Mouse (Mus musculus) cerebellum, adult 9-10 months (tissue): Measurements from ENCODE around the gene Apobec3.
"Not testable (repeated sequence)": the region's sequence is repeated elsewhere in the genome, so short reads cannot be mapped to it uniquely, and the experiment has no call there.

Experiments
- DNase-seq: peaks from one replicate; pipeline ENCODE4 v3.0.0; 2022

Gene Apobec3

GRCm38 (mm10) chr15:79895221-79896079, 4.0 kb downstream of the Apobec3 start:
- not testable (repeated sequence) for DNase-seq

GRCm38 (mm10) chr15:79896080-79896725, 4.7 kb downstream of the Apobec3 start:
- DNase-seq: no peak

GRCm38 (mm10) chr15:79898988-79899387, 7.5 kb downstream of the Apobec3 start:
- DNase-seq: no peak

- no peak for DNase-seq
Observed at GRCm38 (mm10) chr15:79899828-79900510, 8.5 kb downstream of the Apobec3 start.

- DNase-seq: no peak
Observed at GRCm38 (mm10) chr15:79900751-79901150, 9.3 kb downstream of the Apobec3 start.

GRCm38 (mm10) chr15:79901399-79901798, 9.9 kb downstream of the Apobec3 start:
- DNase-seq: no peak

GRCm38 (mm10) chr15:79903081-79903480, 11.6 kb downstream of the Apobec3 start:
- DNase-seq: not testable (repeated sequence)

- DNase-seq: no peak
Observed at GRCm38 (mm10) chr15:79903963-79904362, 12.5 kb downstream of the Apobec3 start.

- not testable (repeated sequence) for DNase-seq
Observed at GRCm38 (mm10) chr15:79904678-79905077, 13.2 kb downstream of the Apobec3 start.

GRCm38 (mm10) chr15:79905211-79905610, 13.8 kb downstream of the Apobec3 start:
- no peak for DNase-seq

- DNase-seq: no peak
Observed at GRCm38 (mm10) chr15:79906855-79907254, 15.4 kb downstream of the Apobec3 start.

GRCm38 (mm10) chr15:79909006-79909405, 17.5 kb downstream of the Apobec3 start:
- DNase-seq: not testable (repeated sequence)

GRCm38 (mm10) chr15:79910812-79911211, 19.4 kb downstream of the Apobec3 start:
- not testable (repeated sequence) for DNase-seq

GRCm38 (mm10) chr15:79911339-79911738, 19.9 kb downstream of the Apobec3 start:
- no peak for DNase-seq

GRCm38 (mm10) chr15:79913761-79914346, 22.4 kb downstream of the Apobec3 start:
- DNase-seq: no peak

GRCm38 (mm10) chr15:79914357-79914756, 22.9 kb downstream of the Apobec3 start:
- DNase-seq: peak; percentile 61

- DNase-seq: no peak
Observed at GRCm38 (mm10) chr15:79916150-79916549, 24.7 kb downstream of the Apobec3 start.

- no peak for DNase-seq
Observed at GRCm38 (mm10) chr15:79917111-79917720, 25.8 kb downstream of the Apobec3 start.

GRCm38 (mm10) chr15:79918485-79918884, 27.0 kb downstream of the Apobec3 start:
- DNase-seq: no peak

GRCm38 (mm10) chr15:79919787-79920186, 28.3 kb downstream of the Apobec3 start:
- no peak for DNase-seq

GRCm38 (mm10) chr15:79926856-79927416, 35.5 kb downstream of the Apobec3 start:
- DNase-seq: no peak

GRCm38 (mm10) chr15:79927637-79928122, 36.2 kb downstream of the Apobec3 start:
- DNase-seq: peak; percentile 94
